Mouse (Mus musculus): ENCODE data around the gene Wscd1. TPM values are rescaled to one million over a fixed set of nuclear protein-coding genes. Genes with fewer than 3 reads are reported as not detected.

Wscd1 gene
- polyA plus RNA-seq, 1 experiment from 2014 or later = 47.7 TPM

DNA sequence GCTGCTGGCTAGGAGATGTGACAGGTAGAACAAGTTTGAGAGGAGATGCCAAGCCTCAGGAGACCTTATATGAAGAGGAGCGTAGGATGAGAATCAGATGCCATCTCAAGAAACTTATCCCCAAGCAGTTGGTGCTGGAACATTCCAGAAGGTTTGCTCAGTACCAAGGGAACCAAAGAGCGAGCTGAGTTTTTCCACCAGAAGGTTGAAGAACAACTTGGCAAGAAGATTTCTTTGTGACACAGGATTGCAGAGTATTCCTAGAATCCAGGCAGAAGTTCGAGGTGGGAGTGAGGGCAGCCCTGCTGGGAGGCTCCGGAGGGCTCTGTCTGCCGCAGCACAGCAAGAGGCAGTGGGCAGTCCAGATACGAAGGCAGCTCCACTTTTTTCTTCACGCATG, 21.4 kb downstream of the Wscd1 start:
- Histone ChIP-seq H3K4me2 (no peak overlapping the region), H3K36me3 (ENCODE audit: poor library complexity, severe bottlenecking) (peaks cover 85% of the 10 kb centered on the region), H3K27ac (no peak overlapping the region), H3K9ac (no peak overlapping the region), H3K4me1 (peaks cover 21% of the 10 kb centered on the region), H3K4me3 (no peak overlapping the region), H3K9me3 (replicated peaks) (no peaks in the 10 kb centered on the region), H3K27me3 (no peaks in the 10 kb centered on the region)
- WGBS = 88% methylated on average over 7 of the region's 7 CpGs
- ATAC-seq = no peak

DNA sequence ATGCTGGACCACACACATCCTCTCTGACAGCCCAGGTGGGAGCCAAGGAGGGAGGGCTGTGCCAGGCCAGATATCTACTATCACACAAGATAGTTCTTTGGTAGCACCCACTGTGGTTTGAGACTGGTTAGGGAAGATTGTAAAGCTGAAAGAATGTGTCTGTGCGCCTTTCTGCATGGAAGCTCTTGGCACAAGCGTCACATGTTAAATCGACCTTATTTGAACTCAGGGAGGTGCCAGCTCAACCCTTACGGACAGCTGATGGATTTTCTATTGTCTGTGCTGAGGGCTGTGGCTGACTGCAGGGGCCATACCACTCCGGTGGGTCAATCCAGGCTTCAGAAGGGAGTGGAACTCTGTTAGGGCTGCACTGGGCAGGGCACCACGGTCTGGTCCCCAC, 22.3 kb downstream of the Wscd1 start:
- H3K4me2 ChIP-seq = no peak overlapping the region
- no peak for ATAC-seq
- no peak overlapping the region for H3K27ac ChIP-seq
- no peak overlapping the region for H3K4me3 ChIP-seq
- 45% methylated on average over 6 of the region's 6 CpGs for WGBS
- no peaks in the 10 kb centered on the region for H3K27me3 ChIP-seq
- peaks cover 21% of the 10 kb centered on the region for H3K4me1 ChIP-seq
- peak overlapping the region; percentile 0; the same call in 1 of the 2 replicates for H3K9ac ChIP-seq
- peaks cover 84% of the 10 kb centered on the region for H3K36me3 ChIP-seq (ENCODE audit: poor library complexity, severe bottlenecking)
- no peaks in the 10 kb centered on the region for H3K9me3 ChIP-seq (replicated peaks)

DNA sequence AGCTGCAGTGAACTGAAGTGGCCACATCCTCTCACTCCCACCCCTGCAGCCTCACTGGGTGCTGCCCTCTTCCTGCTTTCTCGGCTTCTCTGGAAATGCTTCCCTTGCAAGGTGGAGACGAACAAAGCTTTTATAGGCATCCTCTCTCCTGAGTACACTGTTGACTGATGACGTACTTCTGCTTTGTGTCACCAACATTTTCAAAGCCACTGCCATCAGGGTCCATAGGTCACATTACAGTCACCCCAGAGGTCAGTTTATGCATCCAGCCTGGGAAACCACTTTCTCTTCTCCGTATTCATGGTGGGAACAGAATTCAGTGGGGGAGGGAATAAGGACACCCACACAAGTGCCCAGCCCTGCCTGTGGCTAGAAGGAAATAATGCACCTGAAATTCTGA, 23.1 kb downstream of the Wscd1 start:
- no peak overlapping the region for H3K4me3 ChIP-seq
- H3K36me3 ChIP-seq (ENCODE audit: poor library complexity, severe bottlenecking) = peaks cover 81% of the 10 kb centered on the region
- no peak overlapping the region for H3K9ac ChIP-seq
- H3K4me2 ChIP-seq = no peak overlapping the region
- no peak for ATAC-seq
- H3K4me1 ChIP-seq = peaks cover 21% of the 10 kb centered on the region
- peak overlapping the region; percentile 19; the same call in 1 of the 2 replicates for H3K27ac ChIP-seq
- no peaks in the 10 kb centered on the region for H3K9me3 ChIP-seq (replicated peaks)
- no peaks in the 10 kb centered on the region for H3K27me3 ChIP-seq
- 20% methylated on average over 4 of the region's 4 CpGs for WGBS

DNA sequence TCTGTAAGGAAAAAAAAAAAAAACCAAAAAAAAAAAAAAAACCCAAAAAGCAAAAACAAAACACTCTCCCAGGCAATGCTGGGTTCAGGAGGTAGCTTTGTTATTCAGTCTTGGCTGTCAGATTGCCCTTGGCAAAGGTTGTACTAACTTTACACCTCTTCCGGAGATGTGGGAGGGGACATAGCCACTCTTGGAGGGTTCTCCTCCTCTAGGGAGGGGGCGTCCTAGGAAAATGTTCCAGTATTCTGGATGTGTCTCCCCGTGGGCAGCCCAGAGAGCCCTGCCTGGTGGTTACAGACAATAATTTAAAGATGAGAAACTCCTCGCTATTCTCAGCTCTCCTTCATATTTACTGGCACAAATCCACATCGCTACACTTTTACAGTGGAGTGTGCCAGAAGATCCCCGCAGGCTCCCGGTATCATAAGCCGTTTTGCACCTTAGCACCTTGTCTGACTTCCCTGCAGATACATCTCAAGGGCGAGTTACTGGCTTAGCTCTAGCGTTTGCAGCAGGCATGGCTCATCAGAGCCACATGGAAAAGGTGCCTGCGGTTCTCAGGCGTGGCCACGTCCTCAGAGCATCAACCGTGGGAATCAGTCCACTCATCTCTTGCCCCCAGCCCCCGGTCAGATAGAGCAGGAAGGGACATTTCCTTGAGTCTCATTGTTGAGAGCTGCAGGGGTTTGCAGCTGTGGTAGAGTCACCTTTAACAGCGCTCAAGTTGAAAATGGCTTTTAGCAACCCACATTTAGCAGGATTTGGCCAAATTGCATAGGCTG, 24.5 kb downstream of the Wscd1 start:
- ATAC-seq = no peak
- Histone ChIP-seq H3K36me3 (ENCODE audit: poor library complexity, severe bottlenecking) (peaks cover 78% of the 10 kb centered on the region), H3K27ac (no peak overlapping the region)

DNA sequence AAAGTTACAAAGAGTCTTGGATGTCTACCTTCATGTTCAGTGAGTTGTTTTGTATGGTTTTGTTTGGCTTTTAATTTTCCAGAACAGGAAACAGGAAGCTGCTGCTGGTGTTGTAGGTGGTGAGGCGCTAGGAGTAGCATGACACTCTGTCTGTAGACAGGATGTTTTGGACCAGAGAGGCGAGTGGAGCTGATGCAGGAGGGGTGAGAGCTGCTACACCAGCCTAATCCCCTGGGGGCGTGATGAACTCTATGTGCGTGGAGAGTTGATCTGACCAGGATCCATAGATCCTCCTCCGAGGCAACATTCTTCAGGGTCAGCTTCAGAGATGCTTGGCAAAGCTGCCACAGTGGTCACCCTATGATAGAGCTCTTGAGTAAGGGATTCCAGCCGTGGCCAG, 25.3 kb downstream of the Wscd1 start:
- no peak overlapping the region for H3K4me3 ChIP-seq
- WGBS = 84% methylated on average over 6 of the region's 6 CpGs

More for the DNA sequence above, 24.5 kb downstream of the Wscd1 start:
- WGBS = 55% methylated on average over 16 of the region's 16 CpGs
- H3K4me3 ChIP-seq = no peak overlapping the region
- H3K9me3 ChIP-seq (replicated peaks) = no peaks in the 10 kb centered on the region
- H3K27me3 ChIP-seq = no peaks in the 10 kb centered on the region
- no peak overlapping the region for H3K4me2 ChIP-seq
- peaks cover 22% of the 10 kb centered on the region for H3K4me1 ChIP-seq
- H3K9ac ChIP-seq = no peak overlapping the region

DNA sequence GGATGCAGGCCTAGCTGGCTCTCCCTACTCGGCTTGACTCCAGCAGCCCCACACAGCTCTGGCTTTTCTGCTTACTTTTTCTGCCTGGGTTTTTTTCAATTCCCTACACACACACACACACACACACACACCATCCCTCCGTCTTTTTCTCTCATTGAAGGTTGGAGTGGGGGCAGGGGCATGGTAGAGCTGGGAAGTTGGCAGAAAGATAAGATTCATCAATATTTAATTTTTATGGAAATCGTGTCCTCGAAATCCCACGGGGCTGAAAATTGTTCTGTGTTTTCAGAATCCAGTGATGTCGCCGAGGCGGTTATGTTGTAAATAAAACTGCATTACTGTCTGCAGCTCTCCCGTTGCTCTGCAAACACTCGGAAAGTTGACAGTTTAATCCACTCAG, 29.9 kb downstream of the Wscd1 start:
- Histone ChIP-seq H3K27ac (peak overlapping the region; percentile 20; the same call in 1 of the 2 replicates), H3K9ac (no peak overlapping the region), H3K36me3 (ENCODE audit: poor library complexity, severe bottlenecking) (peaks cover 76% of the 10 kb centered on the region), H3K4me3 (no peak overlapping the region), H3K9me3 (replicated peaks) (no peaks in the 10 kb centered on the region), H3K4me1 (peaks cover 5% of the 10 kb centered on the region; the same call in 1 of the 2 replicates), H3K27me3 (no peaks in the 10 kb centered on the region), H3K4me2 (no peak overlapping the region)
- ATAC-seq = no peak
- 77% methylated on average over 10 of the region's 10 CpGs for WGBS

More for the DNA sequence above, 25.3 kb downstream of the Wscd1 start:
- H3K4me1 ChIP-seq = peaks cover 26% of the 10 kb centered on the region
- H3K4me2 ChIP-seq = no peak overlapping the region
- H3K9me3 ChIP-seq (replicated peaks) = no peaks in the 10 kb centered on the region
- no peak overlapping the region for H3K9ac ChIP-seq
- H3K27me3 ChIP-seq = no peaks in the 10 kb centered on the region
- peaks cover 74% of the 10 kb centered on the region for H3K36me3 ChIP-seq (ENCODE audit: poor library complexity, severe bottlenecking)
- no peak overlapping the region for H3K27ac ChIP-seq
- ATAC-seq = no peak

DNA sequence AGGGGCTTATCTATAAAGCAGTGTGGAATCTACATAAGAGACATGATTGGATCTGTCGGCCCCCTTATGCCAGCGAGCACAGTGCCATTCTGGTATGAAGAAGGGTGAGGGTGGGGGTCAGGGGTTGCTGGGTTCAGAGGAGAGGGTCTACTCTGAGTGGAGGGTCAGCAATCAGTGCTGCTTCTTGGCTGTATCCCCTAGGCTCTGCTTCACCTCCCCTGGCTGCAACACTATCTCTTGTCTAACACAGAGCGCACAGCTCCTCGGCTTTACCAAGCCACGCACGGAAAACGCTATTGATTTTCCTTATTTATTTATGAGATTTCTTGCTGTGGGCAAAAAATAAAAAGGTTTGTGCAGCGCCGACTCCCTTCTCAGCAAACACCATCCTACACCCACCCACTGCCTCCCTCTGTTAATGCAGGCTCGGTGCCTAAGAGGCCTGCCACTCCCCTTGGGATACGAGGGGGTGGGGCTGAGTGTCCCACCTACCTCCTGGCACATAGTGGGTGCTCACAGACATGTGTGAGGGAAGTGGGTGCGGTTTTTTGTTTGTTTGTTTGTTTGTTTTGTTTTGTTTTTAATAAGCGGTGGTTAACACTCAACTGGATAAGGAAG, 32.1 kb downstream of the Wscd1 start:
- no peak overlapping the region for H3K9ac ChIP-seq
- WGBS = 88% methylated on average over 13 of the region's 13 CpGs
- ATAC-seq = no peak
- H3K4me2 ChIP-seq = no peak overlapping the region
- H3K27ac ChIP-seq = no peak overlapping the region
- peaks cover 75% of the 10 kb centered on the region for H3K36me3 ChIP-seq (ENCODE audit: poor library complexity, severe bottlenecking)
- H3K27me3 ChIP-seq = no peaks in the 10 kb centered on the region
- H3K9me3 ChIP-seq (replicated peaks) = no peaks in the 10 kb centered on the region
- H3K4me1 ChIP-seq = peaks cover 5% of the 10 kb centered on the region; the same call in 1 of the 2 replicates
- no peak overlapping the region for H3K4me3 ChIP-seq

DNA sequence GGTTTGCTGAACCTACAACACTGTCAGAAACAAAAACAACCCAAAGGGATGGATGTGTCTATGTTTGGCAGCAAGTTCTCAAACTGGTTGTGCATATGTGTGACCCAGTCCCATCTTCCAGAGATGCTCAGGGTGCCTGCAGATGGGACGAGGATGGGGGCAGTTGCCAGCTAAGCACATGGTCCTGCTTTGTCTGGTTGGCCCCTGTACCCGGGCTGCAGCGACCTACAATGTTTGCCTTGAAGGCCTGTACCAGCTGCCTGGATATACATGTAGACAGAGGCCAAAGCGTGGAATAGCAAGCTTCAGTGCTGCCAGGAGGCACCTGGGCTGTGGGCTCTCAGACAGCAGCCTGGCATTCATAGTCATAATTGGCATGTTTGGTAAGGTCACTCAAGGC, 35.8 kb downstream of the Wscd1 start:
- 88% methylated on average over 4 of the region's 4 CpGs for WGBS
- H3K4me2 ChIP-seq = no peak overlapping the region
- no peaks in the 10 kb centered on the region for H3K4me1 ChIP-seq
- H3K9me3 ChIP-seq (replicated peaks) = no peaks in the 10 kb centered on the region
- peaks cover 91% of the 10 kb centered on the region for H3K36me3 ChIP-seq (ENCODE audit: poor library complexity, severe bottlenecking)
- ATAC-seq = no peak
- no peak overlapping the region for H3K4me3 ChIP-seq
- no peaks in the 10 kb centered on the region for H3K27me3 ChIP-seq
- no peak overlapping the region for H3K9ac ChIP-seq
- H3K27ac ChIP-seq = no peak overlapping the region

DNA sequence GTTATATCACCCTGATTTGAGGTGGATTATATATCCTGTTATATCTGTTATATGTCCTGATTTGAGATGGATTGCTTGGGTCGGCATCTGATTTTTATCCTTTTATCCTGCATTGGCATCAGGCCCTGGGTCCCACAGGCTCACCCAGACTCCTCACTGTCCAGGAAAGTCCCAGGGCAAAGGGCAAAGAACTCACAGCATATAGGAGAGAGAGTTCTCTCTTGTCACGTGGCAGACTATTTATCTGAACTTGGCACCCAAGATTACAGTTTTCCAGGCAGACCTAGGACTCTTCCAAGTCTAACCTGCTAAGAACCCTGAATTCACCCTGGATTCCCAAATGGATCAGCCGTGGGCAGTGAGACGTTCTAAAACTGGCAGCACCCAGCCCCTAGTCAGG, 38.5 kb downstream of the Wscd1 start:
- 91% methylated on average over 4 of the region's 4 CpGs for WGBS
- Histone ChIP-seq H3K4me1 (no peaks in the 10 kb centered on the region), H3K9ac (no peak overlapping the region), H3K9me3 (replicated peaks) (no peaks in the 10 kb centered on the region), H3K4me2 (no peak overlapping the region), H3K36me3 (ENCODE audit: poor library complexity, severe bottlenecking) (peaks cover 83% of the 10 kb centered on the region), H3K27me3 (no peaks in the 10 kb centered on the region), H3K27ac (no peak overlapping the region), H3K4me3 (no peak overlapping the region)
- no peak for ATAC-seq

DNA sequence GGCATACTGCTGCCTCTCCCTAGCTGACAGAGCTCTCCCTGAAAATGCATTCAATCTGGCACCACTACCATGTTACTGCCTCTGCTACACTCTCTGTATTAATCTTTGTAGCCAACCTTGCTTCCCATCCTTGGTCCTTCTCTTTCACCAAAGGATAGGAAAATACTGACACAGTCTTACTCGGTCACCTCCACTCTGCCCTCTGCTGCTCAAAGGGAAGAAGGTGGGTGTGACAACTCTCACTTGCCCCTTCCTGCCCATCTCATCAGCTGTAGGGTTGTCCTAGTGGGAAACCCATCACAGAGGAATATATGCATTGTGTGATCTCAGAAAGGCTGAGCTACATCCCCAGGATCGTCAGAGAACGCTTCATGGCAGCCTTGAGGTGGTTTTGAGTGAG, 40.5 kb downstream of the Wscd1 start:
- Histone ChIP-seq H3K9me3 (replicated peaks) (no peaks in the 10 kb centered on the region), H3K36me3 (ENCODE audit: poor library complexity, severe bottlenecking) (peaks cover 64% of the 10 kb centered on the region), H3K27me3 (no peaks in the 10 kb centered on the region), H3K4me2 (no peak overlapping the region), H3K27ac (no peak overlapping the region), H3K4me3 (no peak overlapping the region), H3K4me1 (no peaks in the 10 kb centered on the region), H3K9ac (no peak overlapping the region)
- no peak for ATAC-seq
- 82% methylated on average over 3 of the region's 3 CpGs for WGBS

DNA sequence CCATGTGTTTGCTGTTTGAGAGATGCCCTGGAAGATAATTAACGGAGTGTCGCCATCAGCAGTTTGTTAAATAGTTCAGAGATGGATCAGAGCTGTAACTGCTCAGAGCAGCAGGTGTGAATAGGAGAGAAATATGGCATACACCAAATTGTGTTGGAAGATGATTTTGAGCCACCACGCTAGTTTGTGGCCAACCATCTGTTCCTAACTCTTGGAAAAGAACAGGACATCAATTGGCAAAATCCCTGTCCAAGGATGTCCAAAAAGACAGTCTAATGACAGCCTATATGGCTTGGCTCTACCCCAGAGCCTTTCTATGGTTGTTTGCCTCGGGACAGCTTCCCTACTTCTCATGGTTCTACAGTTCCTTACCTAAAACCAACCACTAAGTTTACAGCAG, 49.5 kb downstream of the Wscd1 start:
- Histone ChIP-seq H3K4me3 (no peak overlapping the region), H3K27ac (no peak overlapping the region), H3K27me3 (no peaks in the 10 kb centered on the region), H3K9ac (no peak overlapping the region), H3K4me2 (no peak overlapping the region), H3K4me1 (no peaks in the 10 kb centered on the region), H3K9me3 (replicated peaks) (no peaks in the 10 kb centered on the region), H3K36me3 (ENCODE audit: poor library complexity, severe bottlenecking) (no peaks in the 10 kb centered on the region)
- WGBS = 89% methylated on average over 4 of the region's 4 CpGs
- no peak for ATAC-seq

DNA sequence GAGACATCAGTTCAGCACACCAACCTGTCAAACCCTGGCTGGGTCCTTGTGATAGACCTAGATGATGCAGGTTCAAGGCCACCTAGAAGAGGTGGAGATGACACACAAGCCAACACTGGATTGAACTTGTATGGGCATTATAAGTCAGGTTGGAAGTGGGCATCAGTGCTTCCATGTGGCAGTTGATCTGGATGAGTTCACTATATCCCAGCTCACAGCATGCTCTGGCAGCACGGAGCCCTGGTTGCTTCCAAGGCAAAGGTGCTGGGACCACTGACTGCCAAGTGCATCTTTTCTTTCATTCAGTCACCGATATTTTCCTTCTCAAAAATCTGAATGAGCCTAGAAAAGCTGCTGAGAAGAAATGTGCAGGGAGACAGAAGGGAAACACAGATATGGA, 58.8 kb downstream of the Wscd1 start:
- H3K9ac ChIP-seq = no peak overlapping the region
- WGBS = 94% methylated on average over 2 of the region's 2 CpGs

More for the DNA sequence above, 58.8 kb downstream of the Wscd1 start:
- no peak overlapping the region for H3K4me2 ChIP-seq
- H3K36me3 ChIP-seq (ENCODE audit: poor library complexity, severe bottlenecking) = no peaks in the 10 kb centered on the region
- no peak for ATAC-seq
- H3K27ac ChIP-seq = no peak overlapping the region
- H3K9me3 ChIP-seq (replicated peaks) = no peaks in the 10 kb centered on the region
- H3K4me1 ChIP-seq = no peaks in the 10 kb centered on the region
- H3K27me3 ChIP-seq = no peaks in the 10 kb centered on the region
- no peak overlapping the region for H3K4me3 ChIP-seq

All from forebrain, embryonic 13.5 days (tissue).